Mouse (Mus musculus) kidney, embryonic 16.5 days (tissue): ENCODE measurements around the gene Golga2. TPM values are rescaled to one million over a fixed set of nuclear protein-coding genes. Genes with fewer than 3 reads are reported as not detected.
A peak's percentile ranks its signal among the peaks of the same experiment; 100 is the strongest.

Source experiments
- ATAC-seq: fragments of 200-750 bp; cut with Nextera tagmentation; 2 replicates; pipeline ENCODE4 v1.8.0; 2017; ENCODE audit warnings: moderate TSS enrichment; ENCODE audit not compliant: low FRiP score, low TSS enrichment
- H3K27ac ChIP-seq: fragments of 300-500 bp; sonication (generic); 2 replicates; pipeline ENCODE4 v1.5.1; 2014; ENCODE audit warnings: low read length
- H3K27me3 ChIP-seq: fragments of 300-500 bp; sonication (generic); 2 replicates; pipeline ENCODE4 v1.6.1; 2014; ENCODE audit warnings: low read length, control low read depth, mixed read lengths; ENCODE audit not compliant: insufficient read depth
- H3K36me3 ChIP-seq: fragments of 300-500 bp; sonication (generic); 2 replicates; pipeline ENCODE4 v1.6.1; 2014; ENCODE audit warnings: low read length, control low read depth, mixed read lengths; ENCODE audit not compliant: insufficient read depth
- H3K4me1 ChIP-seq: fragments of 300-500 bp; sonication (generic); 2 replicates; pipeline ENCODE4 v1.6.1; 2014; ENCODE audit warnings: low read length, control low read depth, mixed read lengths; ENCODE audit not compliant: insufficient read depth
- H3K4me2 ChIP-seq: fragments of 300-500 bp; sonication (generic); replicated peaks from 2 replicates; pipeline ENCODE4 v1.6.1; 2014; ENCODE audit warnings: low read depth, low read length
- H3K4me3 ChIP-seq: fragments of 300-500 bp; sonication (generic); 2 replicates; pipeline ENCODE4 v1.5.1; 2014; ENCODE audit warnings: mild to moderate bottlenecking, low read length
- H3K9ac ChIP-seq: fragments of 300-500 bp; sonication (generic); replicated peaks from 2 replicates; pipeline ENCODE4 v1.6.1; 2014; ENCODE audit warnings: low read length
- H3K9me3 ChIP-seq: fragments of 300-500 bp; sonication (generic); 2 replicates; pipeline ENCODE4 v1.6.1; 2016; ENCODE audit warnings: low read length, control low read depth
- WGBS: fragments of 180-500 bp; shearing (Covaris S2); extraction: QIAGEN DNeasy Blood & Tissue Kit; methylation state at CpG from one replicate; pipeline ENCODE4 v1.1.7; 2014; 5-methylcytosine and 5-hydroxymethylcytosine counted together
- polyA plus RNA-seq: library from polyadenylated mRNA; unstranded; fragments of >200 nt; fragmentation: Nextera tagmentation; extraction: Ambion mirVana; gene quantifications from 2 replicates; pipeline ENCODE4 v1.2.1, GENCODE M21; 2015

Gene Golga2
- polyA plus RNA-seq, 1 experiment from 2014 or later: 28.0 TPM

GRCm38 (mm10) chr2:32306176-32306575 lies 19.0 kb downstream of the Golga2 start:
- H3K27me3 ChIP-seq: no peaks in the 10 kb centered on the region
- no peak overlapping the region for H3K9ac ChIP-seq
- H3K4me1 ChIP-seq: peaks cover 9% of the 10 kb centered on the region
- no peak overlapping the region for H3K4me3 ChIP-seq
- ATAC-seq: no peak
- peaks cover 51% of the 10 kb centered on the region for H3K36me3 ChIP-seq
- no peak overlapping the region for H3K27ac ChIP-seq
- WGBS: 84% methylated on average over 9 of the region's 9 CpGs
- no peak overlapping the region for H3K4me2 ChIP-seq
- H3K9me3 ChIP-seq: no peaks in the 10 kb centered on the region

- H3K4me2 ChIP-seq: no peak overlapping the region
- H3K4me3 ChIP-seq: no peak overlapping the region
- H3K9ac ChIP-seq: no peak overlapping the region
- H3K36me3 ChIP-seq: peaks cover 46% of the 10 kb centered on the region
- H3K4me1 ChIP-seq: peaks cover 19% of the 10 kb centered on the region
- H3K9me3 ChIP-seq: no peaks in the 10 kb centered on the region
- no peak overlapping the region for H3K27ac ChIP-seq
- no peaks in the 10 kb centered on the region for H3K27me3 ChIP-seq
- no peak for ATAC-seq
- 68% methylated on average over 6 of the region's 6 CpGs for WGBS
These were observed 20.1 kb downstream of the Golga2 start for GRCm38 (mm10) chr2:32307247-32307798.

GRCm38 (mm10) chr2:32307941-32308760 lies 21.0 kb downstream of the Golga2 start:
- ATAC-seq: no peak
- peaks cover 39% of the 10 kb centered on the region for H3K36me3 ChIP-seq
- no peak overlapping the region for H3K27ac ChIP-seq
- 56% methylated on average over 8 of the region's 8 CpGs for WGBS
- no peak overlapping the region for H3K4me2 ChIP-seq
- no peak overlapping the region for H3K9ac ChIP-seq
- no peak overlapping the region for H3K4me3 ChIP-seq
- H3K27me3 ChIP-seq: no peaks in the 10 kb centered on the region
- peaks cover 24% of the 10 kb centered on the region for H3K4me1 ChIP-seq
- no peaks in the 10 kb centered on the region for H3K9me3 ChIP-seq

GRCm38 (mm10) chr2:32308870-32309568 lies 21.8 kb downstream of the Golga2 start:
- Histone ChIP-seq H3K4me1 (peaks cover 24% of the 10 kb centered on the region), H3K9ac (0 out of 2 replicates have a peak overlapping the region, but pooled peaks have one; percentile 5), H3K27ac (no peak overlapping the region), H3K9me3 (no peaks in the 10 kb centered on the region), H3K4me2 (no peak overlapping the region), H3K4me3 (no peak overlapping the region), H3K36me3 (peaks cover 30% of the 10 kb centered on the region), H3K27me3 (no peaks in the 10 kb centered on the region)
- WGBS: 86% methylated on average over 16 of the region's 16 CpGs
- no peak for ATAC-seq

- Histone ChIP-seq H3K9ac (0 out of 2 replicates have a peak overlapping the region, but pooled peaks have one; percentile 9), H3K36me3 (peaks cover 20% of the 10 kb centered on the region), H3K4me2 (no peak overlapping the region), H3K4me1 (peaks cover 29% of the 10 kb centered on the region), H3K27ac (no peak overlapping the region), H3K27me3 (no peaks in the 10 kb centered on the region), H3K9me3 (no peaks in the 10 kb centered on the region), H3K4me3 (no peak overlapping the region)
- 84% methylated on average over 18 of the region's 18 CpGs for WGBS
- no peak for ATAC-seq
These were observed 23.1 kb downstream of the Golga2 start for GRCm38 (mm10) chr2:32310096-32310845.

- Histone ChIP-seq H3K27me3 (no peaks in the 10 kb centered on the region), H3K4me2 (peak overlapping the region; percentile 100), H3K9ac (peak overlapping the region; percentile 77), H3K36me3 (peaks cover 6% of the 10 kb centered on the region), H3K4me3 (peak overlapping the region; percentile 76), H3K4me1 (peaks cover 39% of the 10 kb centered on the region), H3K9me3 (no peaks in the 10 kb centered on the region), H3K27ac (no peak overlapping the region)
- WGBS: 9% methylated on average over 29 of the region's 42 CpGs
- no peak for ATAC-seq
These were observed 24.5 kb downstream of the Golga2 start for GRCm38 (mm10) chr2:32311443-32312317.

- peak; percentile 80 for ATAC-seq
- peak overlapping the region; percentile 100 for H3K4me2 ChIP-seq
- peak overlapping the region; percentile 76 for H3K4me3 ChIP-seq
- H3K4me1 ChIP-seq: peaks cover 46% of the 10 kb centered on the region
- 1% methylated on average over 39 of the region's 56 CpGs for WGBS
- H3K27me3 ChIP-seq: no peaks in the 10 kb centered on the region
- H3K27ac ChIP-seq: no peak overlapping the region
- H3K9ac ChIP-seq: peak overlapping the region; percentile 77
- H3K9me3 ChIP-seq: no peaks in the 10 kb centered on the region
- 0 out of 2 replicates have a peak, but pooled peaks cover under 1% of the 10 kb centered on the region for H3K36me3 ChIP-seq
These were observed 25.3 kb downstream of the Golga2 start for GRCm38 (mm10) chr2:32312318-32312964.

GRCm38 (mm10) chr2:32314831-32315230 lies 27.6 kb downstream of the Golga2 start:
- H3K36me3 ChIP-seq: no peaks in the 10 kb centered on the region
- H3K27ac ChIP-seq: no peak overlapping the region
- H3K27me3 ChIP-seq: no peaks in the 10 kb centered on the region
- no peak overlapping the region for H3K9ac ChIP-seq
- H3K4me3 ChIP-seq: no peak overlapping the region
- ATAC-seq: no peak
- H3K4me1 ChIP-seq: peaks cover 67% of the 10 kb centered on the region
- no peak overlapping the region for H3K4me2 ChIP-seq
- no peaks in the 10 kb centered on the region for H3K9me3 ChIP-seq
- 92% methylated on average over 14 of the region's 14 CpGs for WGBS
